Mouse (Mus musculus) v-Abl transformed pro-B cells (cell line): ENCODE measurements around the gene Dcxr.
"Not testable (repeated sequence)": the region's sequence is repeated elsewhere in the genome, so short reads cannot be mapped to it uniquely, and the experiment has no call there.

Experiments
- in situ Hi-C, 2 experiments: fragments of 400-800 bp; cut with MboI; formaldehyde crosslinking; loops; one replicate each; pipeline ENCODE4 v1.15.1; 2025; ENCODE audit not compliant: unreplicated experiment in 2 of 2

The Dcxr gene

GRCm38 (mm10) chr11:120683536-120683935 lies 43.5 kb downstream of the Dcxr start:
- in situ Hi-C loops: loop anchor here in 1 of 2 experiments (5.0 kb wide), 1 partner anchor 61 kb away; no protein-coding TSS in a partner anchor

- in situ Hi-C loops: loop anchor here in 1 of 2 experiments (5.0 kb wide), 1 partner anchor 60 kb away; no protein-coding TSS in a partner anchor
Observed at GRCm38 (mm10) chr11:120682683-120683082, 44.4 kb downstream of the Dcxr start.

- in situ Hi-C loops: loop anchor here in 1 of 2 experiments (5.0 kb wide), 1 partner anchor 58 kb away; no protein-coding TSS in a partner anchor
Observed at GRCm38 (mm10) chr11:120679909-120680308, 47.2 kb downstream of the Dcxr start.

- in situ Hi-C loops: no loop called here
Observed at GRCm38 (mm10) chr11:120676951-120677350, 50.1 kb downstream of the Dcxr start.

GRCm38 (mm10) chr11:120675875-120676274 lies 51.2 kb downstream of the Dcxr start:
- in situ Hi-C loops: not testable (repeated sequence)
